Mouse (Mus musculus) MN1 (cell line): ENCODE data around the gene Syk.

Experiments used
- DNase-seq: peaks from one replicate; pipeline ENCODE4 v3.0.0-alpha.2; 2016; ENCODE audit warnings: low spot score

Gene Syk

DNA sequence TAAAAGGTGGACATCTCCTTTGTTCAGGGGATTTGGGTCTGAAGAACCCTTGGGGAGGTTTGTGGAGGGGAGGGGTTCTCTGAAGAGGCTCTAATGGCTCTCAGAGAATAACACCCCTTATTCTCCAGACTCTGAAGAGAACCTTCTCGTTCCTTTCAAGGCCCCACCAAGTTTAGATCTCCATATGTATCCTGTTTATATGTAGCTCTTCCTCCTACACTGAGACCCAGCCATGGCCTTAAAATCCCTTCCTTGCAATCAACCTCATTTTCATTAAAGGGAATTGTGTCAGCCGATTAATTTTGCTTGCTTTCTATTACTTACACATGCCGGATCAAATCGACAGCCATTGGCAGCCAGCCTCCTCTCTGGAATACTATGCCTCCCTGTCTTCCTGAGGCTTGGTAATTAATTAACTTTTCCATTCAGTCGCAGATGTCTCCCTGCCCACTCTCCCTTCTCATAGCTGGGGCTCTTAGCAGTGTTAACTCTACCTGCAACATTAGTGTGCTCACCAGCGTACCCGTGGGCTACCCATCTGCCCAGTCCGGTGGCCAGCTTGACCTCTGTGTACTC lies 13.7 kb upstream of the Syk start:
- no peak for DNase-seq

DNA sequence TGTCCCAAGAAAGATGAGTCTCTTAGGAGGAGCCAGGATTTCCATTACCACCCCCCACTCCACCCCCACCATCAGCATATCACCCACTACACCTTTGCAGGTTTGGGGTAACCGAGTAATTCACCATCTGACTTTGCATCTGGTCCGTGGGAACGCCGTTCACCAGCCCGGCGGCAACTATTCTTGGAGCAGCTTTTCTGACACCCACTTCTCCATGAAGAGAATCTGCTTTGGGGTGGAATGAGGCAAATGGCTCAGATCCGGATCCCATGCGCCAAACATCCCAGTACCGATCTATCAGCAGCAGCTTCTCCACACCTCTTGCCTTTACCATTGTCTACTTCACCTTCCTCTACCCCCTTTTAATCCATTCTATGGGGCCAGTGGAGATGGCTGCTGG lies 12.7 kb upstream of the Syk start:
- DNase-seq = no peak

DNA sequence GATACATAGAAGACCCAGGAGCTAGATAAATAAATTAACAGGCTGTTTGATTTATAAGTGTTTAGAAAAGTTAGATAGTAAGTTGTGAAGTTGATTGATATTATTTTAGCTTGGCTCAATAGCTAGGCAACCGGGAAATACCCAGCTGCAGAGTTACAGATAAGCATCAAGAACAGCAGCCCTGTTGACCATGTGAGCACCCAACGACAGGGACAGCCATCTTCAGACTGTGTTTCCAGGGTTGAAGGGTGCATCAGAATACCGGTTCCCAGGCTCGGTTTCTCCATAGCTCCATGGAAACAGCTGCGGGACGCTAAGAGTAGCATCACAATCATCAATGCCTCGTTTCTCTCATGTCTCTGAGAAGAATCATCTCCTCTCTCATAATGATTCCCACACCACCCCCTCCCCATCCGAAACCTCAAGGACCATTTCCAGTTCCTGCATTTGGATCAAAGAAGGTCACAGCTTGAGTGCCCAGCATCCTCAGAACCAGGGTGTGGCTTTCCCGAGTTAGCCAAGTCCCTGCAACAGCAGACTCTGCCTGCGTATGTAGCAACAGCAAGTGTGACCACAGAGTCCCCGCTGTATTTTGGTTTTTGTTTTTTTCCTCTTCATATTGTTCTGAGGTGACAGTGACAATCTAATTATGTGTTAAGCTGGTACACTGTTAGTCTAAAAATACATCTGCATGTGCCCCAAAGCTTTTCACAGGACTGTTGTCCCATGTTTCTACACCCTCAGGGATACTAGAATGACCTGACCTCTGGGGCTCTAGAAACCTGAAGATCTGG lies 11.2 kb upstream of the Syk start:
- no peak for DNase-seq

DNA sequence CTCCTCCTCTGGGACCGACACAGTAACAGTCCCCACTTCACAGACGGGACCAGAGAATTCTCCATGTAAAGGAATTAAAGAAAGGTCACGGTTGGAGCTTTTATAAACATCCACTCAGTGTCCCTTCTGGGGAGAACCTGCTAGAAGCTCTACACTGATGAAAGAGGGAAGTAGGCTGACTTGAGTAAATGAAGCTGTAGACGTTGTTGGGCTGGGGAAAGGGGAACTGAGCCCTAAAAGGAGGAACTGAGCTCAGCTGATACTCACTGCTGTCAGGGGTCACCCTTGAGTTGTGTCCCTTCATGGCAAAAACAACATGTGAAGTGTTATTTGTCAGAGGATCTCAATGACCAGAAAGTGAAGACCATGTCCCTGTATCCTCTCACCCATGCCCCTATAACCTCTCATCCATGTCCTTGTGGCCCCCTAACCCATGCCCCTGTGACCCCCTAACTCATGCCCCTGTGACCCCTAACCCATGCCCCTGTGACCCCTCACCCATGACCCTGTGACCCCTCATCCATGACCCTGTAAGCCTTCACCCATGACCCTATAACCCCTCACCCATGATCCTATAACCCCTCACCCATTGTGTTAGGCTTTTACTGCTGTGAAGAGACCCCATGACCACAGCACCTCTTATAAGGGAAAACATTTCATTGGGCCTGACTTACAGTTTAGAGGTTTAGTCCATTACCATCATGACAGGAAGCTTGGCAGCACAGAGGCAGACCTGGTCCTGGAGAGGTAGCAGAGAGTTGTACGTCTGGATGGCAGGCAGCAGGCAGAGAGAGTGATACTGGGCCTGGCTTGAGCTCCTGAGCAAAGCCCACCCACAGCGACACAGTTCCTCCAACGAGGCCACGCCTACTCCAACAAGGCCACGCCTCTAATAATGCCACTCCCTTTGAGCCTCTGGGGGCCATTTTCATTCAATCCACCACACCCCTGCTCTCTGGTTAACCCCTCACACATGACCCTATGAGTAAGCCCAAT lies 10.2 kb upstream of the Syk start:
- DNase-seq = no peak

- DNase-seq = no peak
Observed at GRCm38 (mm10) chr13:52574311-52574710, 8.7 kb upstream of the Syk start.

DNA sequence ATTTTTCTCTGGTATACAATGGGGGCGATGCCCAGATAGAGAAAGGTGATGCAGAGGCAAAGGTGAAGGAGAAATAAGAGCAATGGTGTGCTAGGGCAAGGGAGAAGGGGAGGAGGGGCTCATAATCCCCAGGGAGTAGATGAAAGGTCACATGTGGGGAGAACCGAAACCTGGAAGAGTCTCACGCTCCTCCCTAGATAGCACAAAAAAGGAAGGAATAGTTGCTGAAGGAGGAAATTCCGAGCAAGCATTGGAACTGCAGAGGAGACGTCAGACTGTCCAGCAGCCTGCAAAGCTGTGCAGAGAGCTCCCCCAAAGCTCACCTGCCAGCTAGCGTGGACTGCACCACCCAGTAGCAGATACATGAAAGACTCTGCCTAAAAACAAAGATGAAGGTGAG lies 7.5 kb upstream of the Syk start:
- DNase-seq = no peak

DNA sequence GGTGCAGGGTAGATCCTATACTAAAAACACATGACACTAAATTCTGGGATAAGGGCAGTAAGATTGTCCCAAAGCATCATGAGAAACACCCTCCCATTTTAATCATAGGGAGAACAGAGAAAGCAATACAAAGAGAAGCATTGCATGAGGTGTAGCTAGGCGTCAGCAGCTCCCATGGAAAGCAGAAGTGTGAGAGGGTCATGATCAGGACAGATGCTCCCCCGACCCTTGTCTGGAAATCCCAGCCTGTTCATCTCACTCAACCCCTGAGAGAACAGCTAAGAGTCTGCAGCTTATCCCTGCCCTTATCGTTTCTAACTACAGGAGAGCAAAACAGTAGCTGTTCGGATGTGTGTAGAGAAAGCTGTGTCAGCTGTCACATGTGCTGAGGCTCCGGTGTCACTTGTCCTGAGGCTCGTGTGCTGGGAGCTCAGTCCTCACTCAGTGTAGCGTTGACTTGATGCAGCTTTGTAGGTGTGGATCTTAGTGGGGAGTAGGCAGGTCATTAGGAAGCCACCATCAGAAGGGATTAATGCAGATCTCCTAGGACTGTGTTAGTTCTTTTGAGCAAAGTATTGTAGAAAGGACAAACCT lies 6.9 kb upstream of the Syk start:
- DNase-seq = no peak

GRCm38 (mm10) chr13:52576841-52577240 lies 6.1 kb upstream of the Syk start:
- DNase-seq = no peak

DNA sequence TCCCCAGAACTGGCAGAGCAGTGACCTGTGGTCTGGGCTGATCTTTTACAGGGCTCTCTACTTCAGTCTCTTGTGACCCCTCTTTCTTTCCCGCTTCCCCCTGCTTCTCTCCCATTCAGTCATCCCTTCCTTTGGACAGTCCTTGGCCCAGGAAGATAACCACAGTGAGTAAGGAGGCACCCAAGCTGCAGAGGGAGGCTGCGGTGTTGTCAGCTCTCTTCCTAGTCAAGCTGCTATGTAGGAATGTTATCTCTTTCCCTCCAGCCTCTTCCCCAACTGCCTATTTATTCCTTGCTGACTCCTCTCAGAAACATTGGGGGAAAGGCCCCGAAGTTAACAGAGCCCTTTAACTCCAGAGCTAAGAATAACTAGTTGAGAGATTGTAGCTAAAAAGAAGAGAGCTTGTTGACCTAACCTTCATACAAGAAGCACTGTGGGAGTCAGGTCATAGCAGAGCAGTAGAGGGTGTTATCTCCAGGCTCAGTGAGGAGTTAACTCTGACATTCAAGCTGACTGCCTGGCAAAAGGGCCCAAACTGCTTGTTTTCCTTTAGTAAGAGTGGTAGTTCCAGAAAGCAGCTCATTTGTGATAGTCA lies 5.5 kb upstream of the Syk start:
- DNase-seq = no peak

GRCm38 (mm10) chr13:52577939-52578338 lies 5.0 kb upstream of the Syk start:
- no peak for DNase-seq

DNA sequence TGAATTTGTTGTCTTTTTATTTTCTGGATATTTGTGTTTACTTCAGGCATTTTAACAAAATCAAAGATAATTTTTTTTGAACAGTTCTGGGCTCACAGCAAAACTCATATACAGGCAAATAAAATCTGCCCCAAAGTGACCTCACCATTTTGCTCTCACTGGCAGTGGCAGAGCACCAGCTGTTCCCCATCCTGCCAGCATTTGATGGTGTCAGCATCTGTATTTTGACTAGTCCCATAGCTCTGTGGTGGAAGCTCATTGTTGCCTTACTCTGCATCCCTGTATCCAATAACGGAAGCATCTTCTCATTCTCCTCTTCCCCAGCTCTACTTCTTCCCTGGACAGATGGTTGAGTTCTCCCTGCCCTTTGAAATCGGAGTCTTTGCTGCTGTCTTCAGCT lies 4.2 kb upstream of the Syk start:
- DNase-seq = no peak

DNA sequence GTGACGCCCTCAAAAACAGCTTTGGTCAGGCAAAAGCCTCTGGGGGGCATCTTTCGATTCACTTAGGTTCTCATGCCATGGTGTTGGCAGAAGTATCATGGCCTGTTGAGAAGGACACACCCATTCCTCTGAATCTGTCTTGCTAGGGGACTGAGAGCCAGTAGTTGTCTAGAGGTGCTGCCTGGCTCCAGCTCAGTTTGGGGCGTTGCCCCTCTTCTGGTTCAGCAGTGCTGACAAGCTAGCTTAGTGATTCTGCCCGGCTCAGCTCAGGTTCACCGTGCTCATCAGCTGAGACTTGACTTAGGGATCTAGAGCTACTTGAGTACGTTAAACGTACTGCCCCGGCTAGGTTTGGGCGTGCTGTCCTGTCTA lies 481 bp upstream of the Syk start:
- DNase-seq = no peak

DNA sequence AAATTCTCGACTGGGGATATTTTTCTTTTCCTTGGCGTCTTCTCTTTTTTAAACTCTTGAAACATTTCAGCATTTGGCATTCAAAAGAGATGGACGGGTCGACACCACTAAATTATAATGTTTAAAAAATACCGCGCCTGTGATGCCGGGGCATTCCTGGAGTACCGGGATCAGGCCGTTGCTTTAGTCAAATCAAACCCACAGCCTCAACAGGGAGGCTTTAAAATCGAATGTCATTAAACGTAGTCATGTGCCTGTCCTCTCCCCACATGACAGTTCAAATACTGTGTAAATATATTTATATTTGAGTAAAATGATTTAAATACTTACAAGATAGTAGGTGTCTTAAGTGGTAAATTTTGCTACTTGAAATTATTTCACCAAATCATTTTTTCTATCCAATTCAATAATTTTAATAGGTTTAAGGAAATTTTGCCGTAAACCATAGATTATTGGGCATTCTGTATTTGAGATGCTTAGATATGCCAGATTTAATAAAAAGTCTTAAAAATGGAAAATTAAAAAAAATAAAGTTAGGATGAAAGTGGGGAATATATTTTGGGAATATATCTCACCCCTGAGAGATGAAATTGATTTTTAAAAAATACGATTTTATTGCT lies 1.1 kb downstream of the Syk start:
- DNase-seq = no peak

- DNase-seq = no peak
Observed at GRCm38 (mm10) chr13:52584654-52585455, 1.9 kb downstream of the Syk start.

GRCm38 (mm10) chr13:52587761-52588160 lies 4.8 kb downstream of the Syk start:
- DNase-seq = no peak

DNA sequence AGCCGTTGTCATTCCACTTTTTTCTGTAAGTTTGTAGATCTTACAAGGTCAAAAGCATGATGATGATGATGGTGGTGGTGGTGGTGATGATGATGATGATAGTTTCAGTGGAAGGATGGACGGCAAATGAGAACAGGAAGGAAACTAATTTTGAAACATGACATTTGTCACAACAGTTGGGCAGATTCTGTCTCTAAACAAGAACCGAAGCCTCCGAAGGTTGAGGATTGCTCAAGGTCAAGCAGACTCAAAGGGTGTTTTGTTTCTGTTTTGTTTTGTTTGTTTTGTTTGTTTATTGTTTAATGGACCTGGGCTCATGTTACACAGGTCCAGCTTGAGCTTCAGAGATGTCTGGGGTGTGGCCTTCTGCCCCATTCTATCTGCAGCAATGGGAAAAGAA lies 6.1 kb downstream of the Syk start:
- DNase-seq = no peak

- no peak for DNase-seq
Observed at GRCm38 (mm10) chr13:52591831-52592230, 8.9 kb downstream of the Syk start.

DNA sequence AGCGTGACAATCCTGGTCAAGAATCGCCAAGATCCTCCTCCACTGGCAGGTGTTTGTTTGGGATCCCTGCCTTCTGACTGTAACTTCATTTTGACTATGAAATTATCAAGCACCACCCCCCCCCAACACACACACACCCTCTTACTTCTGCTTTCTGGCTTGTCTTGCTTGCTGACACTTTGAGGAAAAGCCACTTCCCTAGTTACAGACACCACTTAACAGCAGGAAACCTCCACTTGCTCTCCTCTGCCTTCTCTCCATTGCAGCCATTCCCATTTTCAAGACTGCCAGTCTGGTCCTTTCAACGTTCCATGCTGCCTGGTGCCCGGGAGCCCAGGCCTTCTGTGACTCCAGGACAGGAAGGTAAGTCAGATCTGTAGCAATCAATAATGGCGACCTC lies 13.7 kb downstream of the Syk start:
- no peak for DNase-seq

GRCm38 (mm10) chr13:52597092-52597678 lies 14.2 kb downstream of the Syk start:
- DNase-seq = no peak

GRCm38 (mm10) chr13:52598233-52598632 lies 15.3 kb downstream of the Syk start:
- DNase-seq = no peak
